Mouse (Mus musculus): Measurements from ENCODE around the gene Dusp23.

Dusp23 gene

DNA sequence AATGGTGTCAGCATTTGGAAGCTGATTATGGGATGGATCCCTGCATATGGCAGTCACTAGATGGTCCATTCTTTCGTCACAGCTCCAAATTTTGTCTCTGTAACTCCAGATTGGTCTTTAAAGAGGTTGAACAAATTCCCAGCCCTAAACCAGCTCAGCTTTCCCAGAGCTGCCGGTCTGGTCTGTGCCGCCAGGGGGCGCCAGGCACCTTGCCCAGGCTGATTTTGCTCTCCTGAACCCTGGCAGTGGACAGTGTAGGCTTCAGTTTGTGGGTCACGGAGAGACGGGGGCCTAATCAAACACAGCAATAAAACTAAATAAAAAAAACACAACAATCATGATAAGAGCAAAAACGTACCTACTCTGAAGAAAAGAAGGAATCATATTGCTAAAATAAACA is 13.5 kb downstream of the Dusp23 start:
- DNase-seq, result peak; percentile 81

DNA sequence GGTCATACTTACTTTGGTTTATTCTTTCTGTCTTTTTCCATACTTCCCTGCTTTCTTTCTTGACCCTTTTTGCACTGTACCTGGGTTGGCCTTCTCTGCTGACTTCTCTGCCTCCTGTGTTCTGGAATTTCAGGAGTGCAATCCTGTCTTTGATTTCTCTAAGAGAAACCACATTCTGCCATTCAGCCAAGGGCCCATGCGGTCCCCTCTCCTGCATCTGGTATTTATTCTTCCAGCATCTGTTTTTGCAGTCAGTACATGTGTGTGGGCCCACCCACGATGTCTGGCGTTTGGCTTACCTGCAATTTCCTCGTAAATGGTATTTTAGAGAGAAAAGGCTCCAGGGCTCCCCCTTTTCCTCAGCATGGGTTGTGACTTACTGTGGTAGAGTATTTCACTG is 14.6 kb downstream of the Dusp23 start:
- no peak for DNase-seq

GRCm38 (mm10) chr1:172617365-172618076 is 15.2 kb downstream of the Dusp23 start:
- no peak for DNase-seq

DNA sequence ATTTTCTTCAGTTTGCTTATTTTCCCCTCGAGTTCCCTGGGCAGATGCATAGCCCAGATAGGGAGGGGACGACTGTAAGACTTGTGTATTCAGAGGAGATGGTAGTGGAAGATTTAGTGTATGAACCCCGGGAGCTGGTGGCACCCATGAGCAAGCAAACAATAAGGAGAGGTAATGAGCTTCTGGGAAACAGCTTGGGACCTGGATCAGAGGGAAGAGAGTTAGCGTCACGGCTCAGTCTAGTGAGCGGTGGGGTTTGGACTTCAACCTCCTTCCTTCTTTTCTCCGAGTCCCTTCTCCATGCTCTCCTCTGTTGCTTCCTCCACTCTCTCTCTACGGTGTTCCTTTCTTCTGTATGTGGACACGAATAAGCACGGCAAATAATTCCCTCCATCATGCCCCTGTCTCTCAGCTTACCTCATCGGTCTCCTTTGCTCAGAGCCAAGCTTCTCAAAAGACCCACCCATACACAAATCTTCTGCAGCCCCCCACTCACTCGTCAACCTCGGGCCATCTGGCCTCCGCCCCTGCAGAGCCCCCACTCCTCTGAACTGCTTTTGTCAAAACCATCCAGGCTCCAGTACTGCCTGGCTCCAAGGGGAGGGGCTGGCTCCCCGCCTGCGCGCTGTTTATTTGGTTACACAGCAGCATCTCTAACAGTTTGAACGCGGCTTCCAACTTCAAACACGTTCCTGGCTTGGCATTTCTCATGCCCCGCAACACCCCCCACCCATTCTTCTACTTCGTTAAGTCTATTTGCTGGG is 16.0 kb downstream of the Dusp23 start:
- no peak for DNase-seq

- DNase-seq, result no peak
Observed at GRCm38 (mm10) chr1:172615412-172615811, 17.4 kb downstream of the Dusp23 start.

- DNase-seq, result no peak
Observed at GRCm38 (mm10) chr1:172614654-172615053, 18.1 kb downstream of the Dusp23 start.

DNA sequence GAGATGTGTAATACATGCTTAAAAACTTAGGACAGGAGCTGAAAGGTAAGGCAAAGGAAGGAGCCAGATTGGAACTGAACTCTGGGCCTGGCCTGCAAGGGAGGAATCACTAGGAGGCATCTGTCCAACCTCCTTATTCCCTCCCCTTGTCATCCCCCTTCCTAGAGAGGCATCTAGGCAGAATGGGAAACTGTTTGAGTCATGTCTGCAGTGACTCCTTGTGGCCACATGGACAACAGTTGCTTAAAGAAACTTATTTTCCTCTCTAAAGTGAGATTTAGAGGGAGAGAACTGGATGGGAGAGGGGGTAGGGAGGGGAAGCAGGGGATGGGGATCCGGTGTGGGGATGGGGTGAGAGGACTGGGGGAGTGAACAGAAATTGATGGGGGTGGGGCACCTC is 20.0 kb downstream of the Dusp23 start:
- DNase-seq, result no peak

DNA sequence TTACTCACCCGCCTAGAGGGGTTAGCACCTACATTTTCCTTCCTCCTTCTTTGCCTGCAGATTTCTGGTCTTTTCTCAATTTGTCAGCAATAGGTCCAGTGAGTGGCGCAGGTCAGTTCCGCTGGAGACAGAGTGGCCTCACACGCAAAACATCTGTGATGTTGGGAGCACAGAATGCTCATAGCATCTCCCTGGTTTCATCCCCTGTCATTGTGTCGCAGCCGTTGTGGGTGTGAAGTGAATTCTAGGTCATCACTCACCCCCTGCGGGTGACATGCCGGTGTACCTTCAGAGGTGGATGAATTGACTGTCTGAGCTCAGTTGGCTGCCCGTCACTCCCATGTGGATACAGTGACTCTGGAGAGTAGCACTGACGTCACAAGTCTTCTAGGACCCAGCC is 21.5 kb downstream of the Dusp23 start:
- no peak for DNase-seq

GRCm38 (mm10) chr1:172602326-172602725 is 30.4 kb downstream of the Dusp23 start, which contains the start of gene Fcrl6:
Fcrl6 (minus strand) TSS chr1:172602551.
- no peak for DNase-seq

GRCm38 (mm10) chr1:172594495-172594894 is 38.3 kb downstream of the Dusp23 start:
- DNase-seq, result peak; percentile 56

DNA sequence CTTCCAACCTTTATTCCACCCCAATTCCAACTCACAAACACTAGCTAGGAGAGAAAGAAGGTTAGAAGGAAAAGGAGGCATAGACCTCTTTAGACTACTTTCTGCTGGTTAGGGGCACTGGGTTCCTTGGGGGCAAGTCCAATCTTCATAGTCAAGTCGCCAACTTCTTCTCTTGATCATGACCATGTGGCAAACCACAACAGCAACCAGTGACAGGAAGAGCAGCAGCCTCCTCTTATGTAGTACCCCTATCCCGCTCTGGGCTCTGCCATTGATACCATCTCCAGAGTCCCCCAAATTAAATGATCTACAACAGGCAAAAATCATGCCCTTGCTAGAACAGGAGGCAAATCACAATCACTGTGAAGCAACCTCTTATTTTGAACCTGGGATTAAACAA is 38.8 kb downstream of the Dusp23 start:
- DNase-seq, result no peak

DNA sequence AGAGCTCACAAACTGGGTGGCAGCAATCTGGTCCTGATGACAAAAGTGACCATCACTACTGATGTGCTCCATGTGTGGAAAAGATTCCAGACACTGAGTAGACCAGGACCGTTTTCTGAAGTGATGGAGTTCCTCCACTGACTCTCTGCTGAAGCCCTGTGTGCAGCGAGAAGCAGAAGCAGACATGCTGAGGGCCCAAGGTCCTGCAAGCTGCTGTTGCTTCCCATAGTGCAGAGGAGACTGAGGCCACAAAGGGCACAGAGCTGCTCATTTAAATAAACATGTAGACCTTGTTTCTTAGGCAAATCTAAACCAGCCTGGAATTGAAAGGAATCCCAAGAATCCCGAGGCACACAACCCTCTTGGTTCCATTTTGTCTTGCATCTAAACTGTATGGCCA is 39.4 kb downstream of the Dusp23 start:
- DNase-seq, result no peak

- DNase-seq, result peak; percentile 19
Observed at GRCm38 (mm10) chr1:172590385-172590784, 42.4 kb downstream of the Dusp23 start, which contains the start of gene Slamf8. Slamf8 (minus strand) TSS chr1:172590568.

- no peak for DNase-seq
Observed at GRCm38 (mm10) chr1:172585612-172586567, 46.9 kb downstream of the Dusp23 start.

DNA sequence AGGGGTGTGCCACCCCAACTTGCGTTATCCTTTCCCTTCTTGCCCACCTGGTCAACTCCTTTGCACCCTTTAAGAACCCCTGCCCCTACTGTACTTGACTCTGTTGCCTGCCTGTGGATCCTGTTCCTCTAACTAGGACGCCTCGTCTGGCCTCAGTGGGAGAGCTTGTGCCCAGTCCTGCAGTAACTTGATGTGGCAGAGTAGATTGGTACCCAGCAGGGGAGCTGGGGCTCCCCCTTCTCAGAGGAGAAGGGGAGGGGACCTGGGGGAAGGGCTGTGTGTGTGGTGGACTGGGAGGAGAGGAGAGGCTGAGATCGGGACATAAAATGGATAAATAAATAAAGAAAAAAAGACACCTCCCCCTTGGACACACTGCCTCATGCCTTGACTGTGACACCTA is 47.7 kb downstream of the Dusp23 start:
- DNase-seq, result no peak

GRCm38 (mm10) chr1:172584271-172584670 is 48.5 kb downstream of the Dusp23 start:
- DNase-seq, result no peak

GRCm38 (mm10) chr1:172582436-172582835 is 50.3 kb downstream of the Dusp23 start:
- DNase-seq, result no peak
